Mouse (Mus musculus) retina, embryonic 14.5 days (tissue): ENCODE data around the gene Nyap1.
A peak's percentile ranks its signal among the peaks of the same experiment; 100 is the strongest.
"Not testable (repeated sequence)": the region's sequence is repeated elsewhere in the genome, so short reads cannot be mapped to it uniquely, and the experiment has no call there.

Experiments used
- DNase-seq: peaks from one replicate; pipeline ENCODE4 v3.0.0-alpha.2; 2015; ENCODE audit warnings: low spot score

The Nyap1 gene

GRCm38 (mm10) chr5:137768475-137768874 is 27.1 kb upstream of the Nyap1 start:
- DNase-seq: no peak

GRCm38 (mm10) chr5:137766270-137766669 is 24.9 kb upstream of the Nyap1 start:
- peak; percentile 67 for DNase-seq

- DNase-seq: no peak
These were observed 23.4 kb upstream of the Nyap1 start for GRCm38 (mm10) chr5:137764609-137765340.

- peak; percentile 87 for DNase-seq
These were observed 18.6 kb upstream of the Nyap1 start for GRCm38 (mm10) chr5:137759971-137760412.

- DNase-seq: no peak
These were observed 17.6 kb upstream of the Nyap1 start for GRCm38 (mm10) chr5:137758921-137759534.

- no peak for DNase-seq
These were observed 16.5 kb upstream of the Nyap1 start for GRCm38 (mm10) chr5:137757887-137758286.

- peak; percentile 95 for DNase-seq
These were observed 15.7 kb upstream of the Nyap1 start for GRCm38 (mm10) chr5:137756882-137757661.

- no peak for DNase-seq
These were observed 14.7 kb upstream of the Nyap1 start for GRCm38 (mm10) chr5:137756106-137756505.

- DNase-seq: no peak
These were observed 14.0 kb upstream of the Nyap1 start for GRCm38 (mm10) chr5:137755425-137755824.

GRCm38 (mm10) chr5:137753111-137753832 is 11.9 kb upstream of the Nyap1 start:
- no peak for DNase-seq

GRCm38 (mm10) chr5:137751988-137752387 is 10.6 kb upstream of the Nyap1 start:
- no peak for DNase-seq

- no peak for DNase-seq
These were observed 9.9 kb upstream of the Nyap1 start for GRCm38 (mm10) chr5:137751221-137751887.

- DNase-seq: not testable (repeated sequence)
These were observed 8.8 kb upstream of the Nyap1 start for GRCm38 (mm10) chr5:137750212-137750611.

GRCm38 (mm10) chr5:137749196-137749836 is 7.9 kb upstream of the Nyap1 start:
- no peak for DNase-seq

GRCm38 (mm10) chr5:137748130-137748770 is 6.8 kb upstream of the Nyap1 start:
- DNase-seq: no peak

GRCm38 (mm10) chr5:137747326-137747961 is 6.0 kb upstream of the Nyap1 start:
- no peak for DNase-seq

- no peak for DNase-seq
These were observed 5.5 kb upstream of the Nyap1 start for GRCm38 (mm10) chr5:137746851-137747325.

- DNase-seq: peak; percentile 70
These were observed 5.0 kb upstream of the Nyap1 start for GRCm38 (mm10) chr5:137746282-137746850.
